10 mouse cellular contexts compared by ENCODE assay signal in the genomic region with DNA sequence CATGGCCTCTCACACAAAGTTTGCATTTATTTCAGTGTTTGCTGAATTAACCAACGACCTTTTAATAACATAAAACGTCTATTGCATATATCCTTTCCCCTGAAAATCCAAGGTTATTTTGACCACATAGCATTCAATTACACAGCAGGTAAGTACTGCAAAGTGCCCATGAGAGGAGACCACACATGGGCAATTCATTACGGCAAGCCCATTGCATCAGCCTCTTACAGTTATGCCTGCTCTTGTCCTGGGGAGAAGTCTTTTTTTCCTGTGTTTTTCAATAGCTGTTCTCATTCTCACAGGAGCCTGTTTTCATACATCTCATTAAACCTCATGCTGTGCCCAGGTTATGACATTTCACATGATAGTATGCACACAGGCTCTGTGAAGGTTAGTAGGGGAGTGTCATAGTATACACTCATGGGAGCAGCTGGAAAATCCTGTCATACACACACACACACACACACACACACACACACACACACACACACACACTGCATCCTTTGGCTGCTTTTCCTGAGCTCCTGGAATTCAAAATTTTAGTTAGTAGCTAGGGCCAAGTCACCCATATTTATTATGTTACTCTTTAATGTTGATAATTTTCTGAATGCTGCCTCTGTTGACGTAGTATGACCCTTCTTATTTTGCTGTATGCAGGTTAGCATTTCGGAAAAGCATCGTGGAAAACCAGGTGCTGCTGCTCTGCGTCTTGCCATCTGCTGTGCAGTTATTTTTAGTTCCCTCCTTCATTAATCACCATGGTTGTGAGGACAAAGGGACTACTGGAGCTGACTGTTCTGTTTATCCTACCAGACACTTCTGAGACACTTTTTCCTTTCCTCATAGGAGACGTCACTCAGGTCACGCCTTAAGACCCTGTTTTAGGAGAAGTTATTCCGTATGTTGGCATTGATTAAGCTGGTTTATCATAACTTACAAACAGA.
DNase-seq lines count a peak whose midpoint lies in the region; ATAC-seq and TF ChIP-seq lines count a peak whose summit lies in the region.
"Had no signal": no experiment of that assay in that cellular context is flagged by ENCODE, and none has a peak within 500 bp of the region (broad histone marks: within the 10 kb centered on the region; RNA-seq: fewer than 3 reads in every experiment).

No protein-coding gene starts in this region.

- H3K27ac ChIP-seq in kidney, postnatal 0 days = no peak overlapping the region
- H3K27ac ChIP-seq in hindbrain, embryonic 10.5 days = no peak overlapping the region
- 0 out of 2 replicates have a peak overlapping the region, but pooled peaks have one; percentile 33 for H3K27ac ChIP-seq in neural tube, embryonic 13.5 days (replicated peaks)
- H3K27ac ChIP-seq: intestine, embryonic 15.5 days; left cerebral cortex, adult 2 months had no signal

- ATAC-seq in kidney, postnatal 0 days (replicated peaks; ENCODE audit: low FRiP score, low read depth) = no peak
- peak; percentile 32; the same call in 1 of the 2 replicates for ATAC-seq in neural tube, embryonic 13.5 days (ENCODE audit: low read depth)
- ATAC-seq: intestine, embryonic 15.5 days had no signal

- WGBS in kidney, postnatal 0 days = 43% methylated on average over 10 of the region's 10 CpGs
- WGBS in hindbrain, embryonic 10.5 days = 62% methylated on average over 10 of the region's 10 CpGs
- WGBS in neural tube, embryonic 13.5 days = 56% methylated on average over 10 of the region's 10 CpGs

- no peaks in the 10 kb centered on the region for H3K9me3 ChIP-seq in kidney, postnatal 0 days (replicated peaks; ENCODE audit: low read length)
- no peaks in the 10 kb centered on the region for H3K9me3 ChIP-seq in hindbrain, embryonic 10.5 days
- H3K9me3 ChIP-seq in neural tube, embryonic 13.5 days = no peaks in the 10 kb centered on the region
- H3K9me3 ChIP-seq: intestine, embryonic 15.5 days had no signal

- no peak for TF ChIP-seq CTCF in kidney, postnatal 0 days (IDR thresholded peaks at IDR 0.05; ENCODE audit: low read depth)

- H3K27me3 ChIP-seq in kidney, postnatal 0 days (ENCODE audit: insufficient read depth, low read length) = no peaks in the 10 kb centered on the region
- no peaks in the 10 kb centered on the region for H3K27me3 ChIP-seq in hindbrain, embryonic 10.5 days (ENCODE audit: insufficient read depth, poor library complexity, severe bottlenecking)
- H3K27me3 ChIP-seq in neural tube, embryonic 13.5 days = no peaks in the 10 kb centered on the region
- H3K27me3 ChIP-seq: intestine, embryonic 15.5 days had no signal

- no peaks in the 10 kb centered on the region for H3K36me3 ChIP-seq in kidney, postnatal 0 days (ENCODE audit: insufficient read depth, low read length)
- H3K36me3 ChIP-seq in hindbrain, embryonic 10.5 days = no peaks in the 10 kb centered on the region
- no peaks in the 10 kb centered on the region for H3K36me3 ChIP-seq in neural tube, embryonic 13.5 days
- H3K36me3 ChIP-seq: intestine, embryonic 15.5 days had no signal

- no peak overlapping the region for H3K4me3 ChIP-seq in kidney, postnatal 0 days (replicated peaks; ENCODE audit: low read depth, low read length)
- H3K4me3 ChIP-seq in hindbrain, embryonic 10.5 days = no peak overlapping the region
- H3K4me3 ChIP-seq in neural tube, embryonic 13.5 days = no peak overlapping the region
- H3K4me3 ChIP-seq: intestine, embryonic 15.5 days; left cerebral cortex, adult 2 months had no signal

- no peaks in the 10 kb centered on the region for H3K4me1 ChIP-seq in kidney, postnatal 0 days (replicated peaks; ENCODE audit: insufficient read depth, low read length)
- no peaks in the 10 kb centered on the region for H3K4me1 ChIP-seq in hindbrain, embryonic 10.5 days (replicated peaks)
- H3K4me1 ChIP-seq in neural tube, embryonic 13.5 days (replicated peaks) = 0 out of 2 replicates have a peak, but pooled peaks cover 9% of the 10 kb centered on the region
- H3K4me1 ChIP-seq: intestine, embryonic 15.5 days had no signal

- DNase-seq in kidney, postnatal 0 days (ENCODE audit: low spot score) = peak; percentile 5
- DNase-seq in kidney, adult 9 months = no peak
- peak; percentile 43 to 61 for DNase-seq in cerebellum, postnatal 10 days
- DNase-seq in hindbrain, embryonic 10.5 days (ENCODE audit: low spot score) = peak; percentile 21
- no peak for DNase-seq in layer of hippocampus, adult 9-10 months (ENCODE audit: low spot score)
- DNase-seq in yolk sac, embryonic 10.5 days (ENCODE audit: low spot score) = no peak
- DNase-seq: thymus, postnatal 14 days had no signal

- no peak overlapping the region for H3K4me2 ChIP-seq in kidney, postnatal 0 days (ENCODE audit: low read length)
- no peak overlapping the region for H3K4me2 ChIP-seq in neural tube, embryonic 13.5 days
- H3K4me2 ChIP-seq: intestine, embryonic 15.5 days had no signal

- no peak overlapping the region for H3K9ac ChIP-seq in kidney, postnatal 0 days (ENCODE audit: low read depth, low read length)
- no peak overlapping the region for H3K9ac ChIP-seq in neural tube, embryonic 13.5 days
- H3K9ac ChIP-seq: intestine, embryonic 15.5 days had no signal

Comparison
In these comparisons a context has a peak if more than half of its experiments do, and no peak if none do; other contexts are left out.
1. DNase-seq: peak in kidney, postnatal 0 days (single experiment), cerebellum, postnatal 10 days (2 of 2) and hindbrain, embryonic 10.5 days (single experiment); none in kidney, adult 9 months (single experiment), layer of hippocampus, adult 9-10 months (single experiment) and yolk sac, embryonic 10.5 days (single experiment).